Mouse (Mus musculus) adrenal gland (tissue): ENCODE results near the gene Six5.

Experiments
- intact Hi-C: fragments of 180-260 bp; cut with DNase I; formaldehyde crosslinking; loops from one replicate; pipeline ENCODE4 v1.15.1; 2025
- microRNA-seq, 2 experiments: library from miRNA; unstranded; fragments of <30 nt; microRNA quantifications; one replicate each; pipeline ENCODE4; 2019

Six5 gene

GRCm38 (mm10) chr7:19146793-19147192 is 52.4 kb downstream of the Six5 start:
- intact Hi-C loops = no loop called here

- intact Hi-C loops = no loop called here
Observed at GRCm38 (mm10) chr7:19147497-19148045, 53.2 kb downstream of the Six5 start.

Small RNAs within 50 kb of the gene (microRNA-seq; reads per million reads assigned to microRNA genes)
- 1.1 to 2.0 reads per million in 2 experiments for gene Mir3100
